Mouse (Mus musculus) liver, embryonic 16.5 days (tissue): Measurements from ENCODE around the gene Frmd4a. TPM values are rescaled to one million over a fixed set of nuclear protein-coding genes. Genes with fewer than 3 reads are reported as not detected.

Source experiments
- ATAC-seq: fragments of 200-750 bp; cut with Nextera tagmentation; 2 replicates; pipeline ENCODE4 v1.8.0; 2017; ENCODE audit warnings: low read depth, mild to moderate bottlenecking, moderate number of reproducible peaks, moderate library complexity
- H3K27ac ChIP-seq: fragments of 300-500 bp; sonication (generic); 2 replicates; pipeline ENCODE4 v1.5.1; 2014; ENCODE audit warnings: mild to moderate bottlenecking, low read length
- H3K27me3 ChIP-seq: fragments of 300-500 bp; sonication (generic); 2 replicates; pipeline ENCODE4 v1.6.1; 2014; ENCODE audit warnings: low read depth, low read length, mixed read lengths; ENCODE audit not compliant: control insufficient read depth, insufficient read depth
- H3K36me3 ChIP-seq: fragments of 300-500 bp; sonication (generic); 2 replicates; pipeline ENCODE4 v1.6.1; 2014; ENCODE audit warnings: mild to moderate bottlenecking; ENCODE audit not compliant: control insufficient read depth, insufficient read depth
- H3K4me1 ChIP-seq: fragments of 300-500 bp; sonication (generic); 2 replicates; pipeline ENCODE4 v1.6.1; 2014; ENCODE audit warnings: low read depth, low read length, mixed read lengths; ENCODE audit not compliant: control insufficient read depth
- H3K4me2 ChIP-seq: fragments of 300-500 bp; sonication (generic); 2 replicates; pipeline ENCODE4 v1.6.1; 2014; ENCODE audit warnings: low read depth, low read length, mixed read lengths
- H3K4me3 ChIP-seq: fragments of 300-500 bp; sonication (generic); 2 replicates; pipeline ENCODE4 v1.5.1; 2014; ENCODE audit warnings: low read depth, mild to moderate bottlenecking, low read length
- H3K9ac ChIP-seq: fragments of 300-500 bp; sonication (generic); 2 replicates; pipeline ENCODE4 v1.6.1; 2014; ENCODE audit warnings: low read depth, low read length
- H3K9me3 ChIP-seq: fragments of 300-500 bp; sonication (generic); replicated peaks from 2 replicates; pipeline ENCODE4 v1.6.1; 2016; ENCODE audit warnings: low read length; ENCODE audit not compliant: control insufficient read depth
- WGBS: fragments of 180-500 bp; shearing (Covaris S2); extraction: QIAGEN DNeasy Blood & Tissue Kit; methylation state at CpG from one replicate; pipeline ENCODE4 v1.1.7; 2014; ENCODE audit not compliant: insufficient replicate concordance; 5-methylcytosine and 5-hydroxymethylcytosine counted together
- polyA plus RNA-seq: library from polyadenylated mRNA; unstranded; fragments of >200 nt; fragmentation: Nextera tagmentation; extraction: Ambion mirVana; gene quantifications from 2 replicates; pipeline ENCODE4 v1.2.1, GENCODE M21; 2015

The Frmd4a gene
- polyA plus RNA-seq: 16.2 and 19.8 TPM in 2 replicates

GRCm38 (mm10) chr2:4017528-4018288, at the start of gene Frmd4a:
TSS of gene Frmd4a (plus strand) at chr2:4017717.
- H3K4me3 ChIP-seq: no peak within 1 kb of the TSS
- 42% methylated on average over 8 of the region's 8 CpGs for WGBS
- no peak within 1 kb of the TSS for H3K4me2 ChIP-seq
- H3K27ac ChIP-seq: no peak within 1 kb of the TSS
- H3K9ac ChIP-seq: no peak within 1 kb of the TSS
- no peaks in the 10 kb centered on the region for H3K4me1 ChIP-seq
- no peak for ATAC-seq
- H3K27me3 ChIP-seq: no peaks in the 10 kb centered on the region
- H3K36me3 ChIP-seq: no peaks in the 10 kb centered on the region
- no peaks in the 10 kb centered on the region for H3K9me3 ChIP-seq

GRCm38 (mm10) chr2:3988876-3989275, 28.6 kb upstream of the Frmd4a start:
- Histone ChIP-seq H3K4me1 (no peaks in the 10 kb centered on the region), H3K9me3 (no peaks in the 10 kb centered on the region), H3K27me3 (no peaks in the 10 kb centered on the region), H3K27ac (no peak overlapping the region), H3K36me3 (no peaks in the 10 kb centered on the region), H3K4me3 (no peak overlapping the region), H3K9ac (no peak overlapping the region), H3K4me2 (no peak overlapping the region)
- ATAC-seq: no peak
- 69% methylated on average over 7 of the region's 7 CpGs for WGBS

- Histone ChIP-seq H3K4me3 (no peak overlapping the region), H3K9me3 (no peaks in the 10 kb centered on the region), H3K36me3 (no peaks in the 10 kb centered on the region), H3K9ac (no peak overlapping the region), H3K27me3 (no peaks in the 10 kb centered on the region), H3K4me1 (no peaks in the 10 kb centered on the region), H3K4me2 (no peak overlapping the region), H3K27ac (no peak overlapping the region)
- ATAC-seq: no peak
- WGBS: 32% methylated on average over 1 of the region's 1 CpGs
Observed at GRCm38 (mm10) chr2:3990431-3990830, 27.1 kb upstream of the Frmd4a start.

GRCm38 (mm10) chr2:4018431-4018876, 937 bp downstream of the Frmd4a start:
- no peak for ATAC-seq
- no peak overlapping the region for H3K4me2 ChIP-seq

GRCm38 (mm10) chr2:4018909-4019308, 1.4 kb downstream of the Frmd4a start:
- Histone ChIP-seq H3K36me3 (no peaks in the 10 kb centered on the region), H3K27me3 (no peaks in the 10 kb centered on the region), H3K9me3 (no peaks in the 10 kb centered on the region), H3K4me1 (no peaks in the 10 kb centered on the region), H3K4me2 (no peak overlapping the region), H3K9ac (no peak overlapping the region), H3K27ac (no peak overlapping the region), H3K4me3 (no peak overlapping the region)
- 58% methylated on average over 4 of the region's 4 CpGs for WGBS
- no peak for ATAC-seq

More at GRCm38 (mm10) chr2:4018431-4018876, 937 bp downstream of the Frmd4a start:
- H3K4me3 ChIP-seq: no peak overlapping the region
- no peak overlapping the region for H3K27ac ChIP-seq
- H3K4me1 ChIP-seq: no peaks in the 10 kb centered on the region
- WGBS: 62% methylated on average over 11 of the region's 11 CpGs
- no peak overlapping the region for H3K9ac ChIP-seq
- H3K27me3 ChIP-seq: no peaks in the 10 kb centered on the region
- no peaks in the 10 kb centered on the region for H3K36me3 ChIP-seq
- no peaks in the 10 kb centered on the region for H3K9me3 ChIP-seq

- WGBS: 66% methylated on average over 7 of the region's 7 CpGs
- no peak for ATAC-seq
Observed at GRCm38 (mm10) chr2:4024927-4025326, 7.4 kb downstream of the Frmd4a start.

GRCm38 (mm10) chr2:4029031-4029747, 11.7 kb downstream of the Frmd4a start:
- H3K4me2 ChIP-seq: no peak overlapping the region
- 47% methylated on average over 4 of the region's 4 CpGs for WGBS
- H3K27ac ChIP-seq: no peak overlapping the region
- no peak overlapping the region for H3K9ac ChIP-seq
- H3K27me3 ChIP-seq: no peaks in the 10 kb centered on the region
- H3K4me3 ChIP-seq: no peak overlapping the region
- no peak for ATAC-seq
- no peaks in the 10 kb centered on the region for H3K9me3 ChIP-seq
- H3K36me3 ChIP-seq: no peaks in the 10 kb centered on the region
- no peaks in the 10 kb centered on the region for H3K4me1 ChIP-seq

More at GRCm38 (mm10) chr2:4024927-4025326, 7.4 kb downstream of the Frmd4a start:
- H3K36me3 ChIP-seq: no peaks in the 10 kb centered on the region
- H3K4me2 ChIP-seq: no peak overlapping the region
- H3K27ac ChIP-seq: no peak overlapping the region
- no peak overlapping the region for H3K9ac ChIP-seq
- no peaks in the 10 kb centered on the region for H3K9me3 ChIP-seq
- no peaks in the 10 kb centered on the region for H3K4me1 ChIP-seq
- no peak overlapping the region for H3K4me3 ChIP-seq
- H3K27me3 ChIP-seq: no peaks in the 10 kb centered on the region

- WGBS: 61% methylated on average over 4 of the region's 4 CpGs
- Histone ChIP-seq H3K9me3 (no peaks in the 10 kb centered on the region), H3K36me3 (no peaks in the 10 kb centered on the region), H3K27me3 (no peaks in the 10 kb centered on the region), H3K9ac (no peak overlapping the region), H3K4me2 (no peak overlapping the region), H3K4me3 (no peak overlapping the region), H3K4me1 (no peaks in the 10 kb centered on the region), H3K27ac (no peak overlapping the region)
- ATAC-seq: no peak
Observed at GRCm38 (mm10) chr2:4036153-4036589, 18.7 kb downstream of the Frmd4a start.

GRCm38 (mm10) chr2:4036651-4037117, 19.2 kb downstream of the Frmd4a start:
- no peak overlapping the region for H3K4me2 ChIP-seq
- 67% methylated on average over 8 of the region's 8 CpGs for WGBS
- no peak overlapping the region for H3K4me3 ChIP-seq
- no peak overlapping the region for H3K9ac ChIP-seq
- H3K4me1 ChIP-seq: no peaks in the 10 kb centered on the region
- no peaks in the 10 kb centered on the region for H3K9me3 ChIP-seq
- H3K27me3 ChIP-seq: no peaks in the 10 kb centered on the region
- H3K27ac ChIP-seq: no peak overlapping the region
- no peak for ATAC-seq
- H3K36me3 ChIP-seq: no peaks in the 10 kb centered on the region
